Mouse (Mus musculus): ENCODE results near the gene Unc5b. TPM values are rescaled to one million over a fixed set of nuclear protein-coding genes. Genes with fewer than 3 reads are reported as not detected.

Unc5b gene
- total RNA-seq, 2 experiments from 2014 or later: 14.0 to 14.1 TPM

- no peak for DNase-seq
Measured at GRCm38 (mm10) chr10:60797682-60798422, 33.5 kb downstream of the Unc5b start.

GRCm38 (mm10) chr10:60796474-60796873 lies 34.9 kb downstream of the Unc5b start:
- DNase-seq: no peak

GRCm38 (mm10) chr10:60796028-60796427 lies 35.4 kb downstream of the Unc5b start:
- no peak for DNase-seq

GRCm38 (mm10) chr10:60794792-60795191 lies 36.6 kb downstream of the Unc5b start:
- DNase-seq: no peak

GRCm38 (mm10) chr10:60794374-60794773 lies 37.0 kb downstream of the Unc5b start:
- DNase-seq: peak in 1 of 2 experiments; percentile 42

- no peak for DNase-seq
Measured at GRCm38 (mm10) chr10:60792841-60793240, 38.5 kb downstream of the Unc5b start.

- no peak for DNase-seq
Measured at GRCm38 (mm10) chr10:60792365-60792764, 39.0 kb downstream of the Unc5b start.

GRCm38 (mm10) chr10:60790912-60791311 lies 40.5 kb downstream of the Unc5b start:
- no peak for DNase-seq

GRCm38 (mm10) chr10:60787303-60788074 lies 43.9 kb downstream of the Unc5b start:
- no peak for DNase-seq

- DNase-seq: no peak
Measured at GRCm38 (mm10) chr10:60783608-60784007, 47.8 kb downstream of the Unc5b start.

- peak; percentile 57 to 69 for DNase-seq
Measured at GRCm38 (mm10) chr10:60779628-60780027, 51.8 kb downstream of the Unc5b start.

- DNase-seq: peak in 1 of 2 experiments; percentile 28
Measured at GRCm38 (mm10) chr10:60778542-60778941, 52.8 kb downstream of the Unc5b start.

- no peak for DNase-seq
Measured at GRCm38 (mm10) chr10:60775473-60775872, 55.9 kb downstream of the Unc5b start.

- no peak for DNase-seq
Measured at GRCm38 (mm10) chr10:60774616-60775015, 56.8 kb downstream of the Unc5b start.

GRCm38 (mm10) chr10:60770855-60771254 lies 60.5 kb downstream of the Unc5b start:
- DNase-seq: no peak

- no peak for DNase-seq
Measured at GRCm38 (mm10) chr10:60768614-60769013, 62.8 kb downstream of the Unc5b start.

GRCm38 (mm10) chr10:60767400-60767799 lies 64.0 kb downstream of the Unc5b start:
- DNase-seq: no peak

GRCm38 (mm10) chr10:60762126-60762525 lies 69.3 kb downstream of the Unc5b start:
- DNase-seq: no peak

GRCm38 (mm10) chr10:60760377-60760776 lies 71.0 kb downstream of the Unc5b start:
- peak; percentile 85 to 87 for DNase-seq

- DNase-seq: peak in 1 of 2 experiments; percentile 30
Measured at GRCm38 (mm10) chr10:60756992-60757391, 74.4 kb downstream of the Unc5b start.

- DNase-seq: no peak
Measured at GRCm38 (mm10) chr10:60756146-60756545, 75.2 kb downstream of the Unc5b start.

- no peak for DNase-seq
Measured at GRCm38 (mm10) chr10:60753941-60754340, 77.4 kb downstream of the Unc5b start.

- no peak for DNase-seq
Measured at GRCm38 (mm10) chr10:60753261-60753660, 78.1 kb downstream of the Unc5b start.
